Mouse (Mus musculus): ENCODE data around the gene Foxm1. TPM values are rescaled to one million over a fixed set of nuclear protein-coding genes. Genes with fewer than 3 reads are reported as not detected.

Foxm1 gene
- polyA plus RNA-seq, 2 experiments = 12.2 to 25.5 TPM

GRCm38 (mm10) chr6:128411115-128411514, 48.3 kb downstream of the Foxm1 start:
- no peak overlapping the region for H3K4me2 ChIP-seq (ENCODE audit: low read depth)
- H3K27me3 ChIP-seq (ENCODE audit: control insufficient read depth, insufficient read depth, low read length) = no peaks in the 10 kb centered on the region
- H3K9me3 ChIP-seq (ENCODE audit: control insufficient read depth, low read length) = no peaks in the 10 kb centered on the region
- 11% methylated on average over 3 of the region's 3 CpGs for WGBS (ENCODE audit: insufficient replicate concordance)
- TF ChIP-seq EP300 (IDR thresholded peaks at IDR 0.05; ENCODE audit: low read depth) (no peak), CTCF (IDR thresholded peaks at IDR 0.05; ENCODE audit: low read depth) (peak; percentile 90)
- ATAC-seq (ENCODE audit: insufficient read depth) (peak; percentile 47; the same call in 1 of the 2 replicates), DNase-seq (ENCODE audit: low read depth in 3 of 3, low spot score in 3 of 3) (peak in 2 of 3 experiments; percentile 46)
- no peak overlapping the region for H3K27ac ChIP-seq
- no peak overlapping the region for H3K4me3 ChIP-seq (ENCODE audit: insufficient read depth in 1 of 2, low read depth in 2 of 2, low read length in 2 of 2)
- peaks cover 32% of the 10 kb centered on the region for H3K36me3 ChIP-seq (replicated peaks; ENCODE audit: control insufficient read depth, insufficient read depth, low read depth)
- no peaks in the 10 kb centered on the region for H3K4me1 ChIP-seq (replicated peaks; ENCODE audit: control insufficient read depth in 2 of 2, insufficient read depth in 2 of 2, low read length in 1 of 2)
- no peak overlapping the region for H3K9ac ChIP-seq (replicated peaks)

GRCm38 (mm10) chr6:128416169-128416568, 53.4 kb downstream of the Foxm1 start:
- ATAC-seq (ENCODE audit: insufficient read depth) (no peak), DNase-seq (ENCODE audit: low read depth in 3 of 3, low spot score in 3 of 3) (no peak)
- Histone ChIP-seq H3K9me3 (ENCODE audit: control insufficient read depth, low read length) (no peaks in the 10 kb centered on the region), H3K27me3 (ENCODE audit: control insufficient read depth, insufficient read depth, low read length) (no peaks in the 10 kb centered on the region), H3K4me2 (ENCODE audit: low read depth) (no peak overlapping the region), H3K4me3 (ENCODE audit: insufficient read depth in 1 of 2, low read depth in 2 of 2, low read length in 2 of 2) (no peak overlapping the region), H3K36me3 (replicated peaks; ENCODE audit: control insufficient read depth, insufficient read depth, low read depth) (peaks cover 11% of the 10 kb centered on the region), H3K4me1 (replicated peaks; ENCODE audit: control insufficient read depth in 2 of 2, insufficient read depth in 2 of 2, low read length in 1 of 2) (no peaks in the 10 kb centered on the region; a peak in 1 of 4 replicates), H3K27ac (no peak overlapping the region), H3K9ac (replicated peaks) (no peak overlapping the region)
- TF ChIP-seq CTCF (IDR thresholded peaks at IDR 0.05; ENCODE audit: low read depth) (no peak), EP300 (IDR thresholded peaks at IDR 0.05; ENCODE audit: low read depth) (no peak)
- 66% methylated on average over 5 of the region's 5 CpGs for WGBS (ENCODE audit: insufficient replicate concordance)

GRCm38 (mm10) chr6:128418076-128418475, 55.3 kb downstream of the Foxm1 start:
- DNase-seq (ENCODE audit: low read depth in 3 of 3, low spot score in 3 of 3) = no peak
- H3K36me3 ChIP-seq (replicated peaks; ENCODE audit: control insufficient read depth, insufficient read depth, low read depth) = peaks cover under 1% of the 10 kb centered on the region

DNA sequence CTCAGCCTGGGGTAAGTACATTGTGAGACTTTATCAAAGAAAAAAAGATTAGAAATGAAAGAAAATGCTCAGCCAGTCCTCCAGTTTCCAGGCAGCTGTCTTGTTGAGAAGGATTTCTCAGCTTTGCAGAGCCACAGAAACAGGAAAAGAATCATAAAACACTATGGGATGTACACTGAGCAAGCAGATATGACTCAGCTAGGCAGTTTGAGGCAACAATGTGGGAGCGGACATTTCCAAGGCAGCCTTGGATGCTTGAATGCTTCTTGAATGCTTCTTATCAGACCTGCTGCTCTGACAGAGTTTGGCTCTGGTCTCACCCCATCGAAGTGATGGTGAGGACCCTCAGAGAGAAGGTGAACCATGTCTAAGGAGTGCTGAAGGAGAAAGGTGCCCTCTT, 58.3 kb downstream of the Foxm1 start:
- TF ChIP-seq CTCF (IDR thresholded peaks at IDR 0.05; ENCODE audit: low read depth) (no peak), EP300 (IDR thresholded peaks at IDR 0.05; ENCODE audit: low read depth) (no peak)
- H3K27me3 ChIP-seq (ENCODE audit: control insufficient read depth, insufficient read depth, low read length) = no peaks in the 10 kb centered on the region
- no peaks in the 10 kb centered on the region for H3K9me3 ChIP-seq (ENCODE audit: control insufficient read depth, low read length)
- no peak overlapping the region for H3K9ac ChIP-seq (replicated peaks)
- peaks cover 0 to 15% of the 10 kb centered on the region in 2 experiments; a peak in 3 of 4 replicates for H3K4me1 ChIP-seq (replicated peaks; ENCODE audit: control insufficient read depth in 2 of 2, insufficient read depth in 2 of 2, low read length in 1 of 2)
- ATAC-seq (ENCODE audit: insufficient read depth) = no peak
- WGBS (ENCODE audit: insufficient replicate concordance) = 59% methylated on average over 2 of the region's 2 CpGs
- H3K36me3 ChIP-seq (replicated peaks; ENCODE audit: control insufficient read depth, insufficient read depth, low read depth) = no peaks in the 10 kb centered on the region
- H3K4me2 ChIP-seq (ENCODE audit: low read depth) = no peak overlapping the region
- no peak for DNase-seq (ENCODE audit: low read depth in 3 of 3, low spot score in 3 of 3)
- no peak overlapping the region for H3K27ac ChIP-seq
- no peak overlapping the region for H3K4me3 ChIP-seq (ENCODE audit: insufficient read depth in 1 of 2, low read depth in 2 of 2, low read length in 2 of 2)

More at GRCm38 (mm10) chr6:128418076-128418475, 55.3 kb downstream of the Foxm1 start:
- H3K4me2 ChIP-seq (ENCODE audit: low read depth) = no peak overlapping the region
- no peak for ATAC-seq (ENCODE audit: insufficient read depth)
- no peak overlapping the region for H3K4me3 ChIP-seq (ENCODE audit: insufficient read depth in 1 of 2, low read depth in 2 of 2, low read length in 2 of 2)
- no peak overlapping the region for H3K9ac ChIP-seq (replicated peaks)
- peaks cover 0 to 3% of the 10 kb centered on the region in 2 experiments; a peak in 2 of 4 replicates for H3K4me1 ChIP-seq (replicated peaks; ENCODE audit: control insufficient read depth in 2 of 2, insufficient read depth in 2 of 2, low read length in 1 of 2)
- no peak for TF ChIP-seq CTCF (IDR thresholded peaks at IDR 0.05; ENCODE audit: low read depth)
- no peak for TF ChIP-seq EP300 (IDR thresholded peaks at IDR 0.05; ENCODE audit: low read depth)
- no peaks in the 10 kb centered on the region for H3K9me3 ChIP-seq (ENCODE audit: control insufficient read depth, low read length)
- no peaks in the 10 kb centered on the region for H3K27me3 ChIP-seq (ENCODE audit: control insufficient read depth, insufficient read depth, low read length)
- WGBS (ENCODE audit: insufficient replicate concordance) = 70% methylated on average over 1 of the region's 1 CpGs
- no peak overlapping the region for H3K27ac ChIP-seq

DNA sequence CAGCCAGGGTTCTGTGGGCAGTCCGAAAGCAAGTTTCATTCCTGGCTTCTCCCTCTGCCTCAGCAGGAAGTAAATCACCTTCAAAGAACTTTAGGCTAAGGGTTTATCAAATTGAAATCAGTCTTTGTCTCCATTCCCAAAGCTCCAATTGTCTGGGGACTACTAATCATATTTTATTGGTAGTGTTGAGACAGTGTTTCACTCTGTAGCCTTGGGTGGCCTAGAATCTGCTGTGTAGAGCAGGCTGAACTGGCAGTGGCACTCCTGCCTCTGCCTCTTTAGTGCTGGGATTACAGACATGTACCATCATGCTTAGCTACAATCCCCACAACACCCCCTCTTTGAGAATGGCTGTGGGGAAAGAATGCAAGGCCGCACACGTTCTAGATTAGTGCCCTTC, 58.7 kb downstream of the Foxm1 start:
- H3K27ac ChIP-seq = no peak overlapping the region
- no peaks in the 10 kb centered on the region for H3K9me3 ChIP-seq (ENCODE audit: control insufficient read depth, low read length)
- H3K4me1 ChIP-seq (replicated peaks; ENCODE audit: control insufficient read depth in 2 of 2, insufficient read depth in 2 of 2, low read length in 1 of 2) = peaks cover 0 to 15% of the 10 kb centered on the region in 2 experiments; a peak in 3 of 4 replicates
- no peak overlapping the region for H3K9ac ChIP-seq (replicated peaks)
- H3K36me3 ChIP-seq (replicated peaks; ENCODE audit: control insufficient read depth, insufficient read depth, low read depth) = no peaks in the 10 kb centered on the region
- ATAC-seq (ENCODE audit: insufficient read depth) = no peak
- H3K4me3 ChIP-seq (ENCODE audit: insufficient read depth in 1 of 2, low read depth in 2 of 2, low read length in 2 of 2) = no peak overlapping the region
- 86% methylated on average over 3 of the region's 3 CpGs for WGBS (ENCODE audit: insufficient replicate concordance)
- H3K4me2 ChIP-seq (ENCODE audit: low read depth) = no peak overlapping the region
- no peaks in the 10 kb centered on the region for H3K27me3 ChIP-seq (ENCODE audit: control insufficient read depth, insufficient read depth, low read length)
- DNase-seq (ENCODE audit: low read depth in 3 of 3, low spot score in 3 of 3) = no peak
- TF ChIP-seq CTCF (IDR thresholded peaks at IDR 0.05; ENCODE audit: low read depth) = no peak
- TF ChIP-seq EP300 (IDR thresholded peaks at IDR 0.05; ENCODE audit: low read depth) = no peak

Measured in liver, embryonic 14.5 days (tissue).